Mouse (Mus musculus): ENCODE data around the gene P2rx4. TPM values are rescaled to one million over a fixed set of nuclear protein-coding genes. Genes with fewer than 3 reads are reported as not detected.

The P2rx4 gene
- polyA plus RNA-seq, 1 experiment from 2014 or later: 19.2 TPM

DNA sequence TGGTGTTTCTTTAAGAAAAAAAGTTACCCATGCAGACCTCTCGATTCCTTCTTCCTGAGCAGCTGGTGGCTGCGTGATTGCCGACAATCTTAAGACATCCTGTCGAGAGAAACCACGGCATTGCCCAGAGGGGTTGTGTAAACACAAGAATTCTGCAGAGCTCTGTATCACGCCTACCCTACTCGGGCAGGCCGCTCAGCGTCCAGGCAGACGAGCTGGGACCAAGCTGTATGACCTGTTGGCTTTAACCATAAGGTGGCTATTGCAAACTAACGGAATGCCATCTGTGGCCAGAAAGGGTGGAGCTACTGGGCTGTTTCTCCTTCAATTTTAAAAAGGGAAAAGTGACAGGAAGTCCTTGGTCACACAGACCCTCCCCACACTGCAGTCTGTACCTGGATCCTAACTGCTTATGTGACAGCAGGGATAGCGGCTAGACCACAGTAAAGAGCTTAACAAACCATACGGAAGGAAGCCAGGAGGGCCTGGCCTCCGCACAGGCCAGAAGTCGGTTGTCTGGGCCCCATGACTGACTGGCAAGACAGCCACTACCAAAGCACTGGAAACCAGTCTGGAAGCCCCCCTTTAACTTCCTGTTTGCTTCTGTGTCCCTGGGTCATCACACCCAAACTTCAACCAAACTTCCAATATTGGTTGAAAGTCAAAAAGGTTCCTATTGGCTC, 24.8 kb downstream of the P2rx4 start:
- no peak for ATAC-seq (ENCODE audit: low read depth)
- no peaks in the 10 kb centered on the region for H3K27me3 ChIP-seq
- H3K36me3 ChIP-seq: peaks cover 39% of the 10 kb centered on the region
- 0 out of 2 replicates have a peak overlapping the region, but pooled peaks have one; percentile 38 for H3K27ac ChIP-seq (replicated peaks)
- H3K4me3 ChIP-seq: no peak overlapping the region
- no peak overlapping the region for H3K4me2 ChIP-seq
- 0 out of 2 replicates have a peak, but pooled peaks cover 4% of the 10 kb centered on the region for H3K4me1 ChIP-seq (replicated peaks)
- H3K9ac ChIP-seq: no peak overlapping the region
- WGBS: 65% methylated on average over 15 of the region's 15 CpGs
- H3K9me3 ChIP-seq: no peaks in the 10 kb centered on the region

DNA sequence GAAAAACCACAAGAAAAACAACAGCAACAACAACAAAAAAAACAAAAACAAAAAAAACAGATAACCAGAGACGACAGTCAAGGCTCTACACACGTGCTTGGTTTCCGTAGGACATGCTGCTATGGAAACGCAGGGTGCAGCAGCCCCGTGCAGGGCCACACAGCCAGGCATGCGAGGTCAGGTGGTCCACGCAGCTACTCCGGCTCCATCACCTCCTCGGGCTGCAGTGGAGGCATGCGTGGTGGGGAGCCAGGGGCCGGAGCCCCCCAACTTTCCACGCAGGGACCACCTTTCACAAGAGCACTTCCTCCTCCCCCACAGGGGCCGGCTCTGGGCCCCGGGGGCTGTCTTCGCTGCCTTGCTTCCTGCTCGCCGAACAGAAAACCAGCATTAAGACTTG, 26.5 kb downstream of the P2rx4 start:
- no peaks in the 10 kb centered on the region for H3K9me3 ChIP-seq
- no peak overlapping the region for H3K4me2 ChIP-seq
- H3K4me3 ChIP-seq: no peak overlapping the region
- H3K9ac ChIP-seq: no peak overlapping the region
- WGBS: 68% methylated on average over 17 of the region's 17 CpGs
- H3K4me1 ChIP-seq (replicated peaks): 0 out of 2 replicates have a peak, but pooled peaks cover 4% of the 10 kb centered on the region
- H3K27me3 ChIP-seq: no peaks in the 10 kb centered on the region
- H3K27ac ChIP-seq (replicated peaks): no peak overlapping the region
- peaks cover 37% of the 10 kb centered on the region for H3K36me3 ChIP-seq
- ATAC-seq (ENCODE audit: low read depth): no peak

DNA sequence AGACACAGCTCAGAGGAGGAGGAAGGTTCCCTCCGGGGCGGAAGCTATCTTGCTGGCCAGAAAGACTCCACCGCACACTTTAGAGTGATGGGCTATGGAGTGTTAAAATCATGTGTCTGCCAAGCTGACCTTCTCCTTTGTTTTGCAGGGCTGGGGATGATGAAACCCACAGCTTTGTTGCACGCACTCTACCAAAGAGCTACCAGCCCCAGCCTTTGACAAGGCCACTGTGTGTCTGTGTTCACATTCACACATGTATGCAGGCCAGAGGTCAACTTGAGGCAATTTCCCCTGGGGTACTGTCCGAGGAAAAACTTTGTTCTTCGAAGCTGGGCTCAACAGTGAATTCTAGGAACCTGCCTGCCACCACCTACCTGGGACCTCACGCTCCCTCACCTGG, 28.5 kb downstream of the P2rx4 start:
- Histone ChIP-seq H3K4me1 (replicated peaks) (0 out of 2 replicates have a peak, but pooled peaks cover 4% of the 10 kb centered on the region), H3K4me3 (no peak overlapping the region), H3K27ac (replicated peaks) (no peak overlapping the region), H3K9me3 (no peaks in the 10 kb centered on the region), H3K27me3 (no peaks in the 10 kb centered on the region), H3K36me3 (peaks cover 52% of the 10 kb centered on the region), H3K4me2 (no peak overlapping the region), H3K9ac (no peak overlapping the region)
- ATAC-seq (ENCODE audit: low read depth): no peak
- WGBS: 85% methylated on average over 7 of the region's 7 CpGs

DNA sequence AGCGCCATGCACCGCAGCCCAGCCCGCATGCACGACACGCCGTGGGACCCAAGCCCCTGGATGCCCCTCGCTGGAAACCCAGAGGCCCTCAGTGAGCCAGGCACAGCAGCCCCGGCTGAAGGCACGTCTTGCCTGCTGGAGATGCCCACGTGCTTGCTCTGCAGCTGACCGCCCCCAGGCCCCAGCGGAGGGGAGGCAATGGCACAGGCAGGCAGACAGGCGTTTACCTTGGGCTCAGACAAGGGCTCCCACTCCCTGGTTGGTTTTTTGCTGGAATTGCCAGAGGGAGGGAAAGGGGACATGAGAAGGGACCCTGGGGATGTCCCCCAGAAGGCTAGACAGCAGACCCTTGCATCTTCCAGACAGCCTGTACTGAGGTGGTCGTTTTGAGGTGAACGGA, 29.4 kb downstream of the P2rx4 start:
- Histone ChIP-seq H3K4me2 (no peak overlapping the region), H3K27ac (replicated peaks) (no peak overlapping the region), H3K9ac (no peak overlapping the region), H3K27me3 (no peaks in the 10 kb centered on the region), H3K9me3 (no peaks in the 10 kb centered on the region), H3K4me1 (replicated peaks) (0 out of 2 replicates have a peak, but pooled peaks cover 4% of the 10 kb centered on the region), H3K36me3 (peaks cover 61% of the 10 kb centered on the region), H3K4me3 (no peak overlapping the region)
- no peak for ATAC-seq (ENCODE audit: low read depth)
- 91% methylated on average over 15 of the region's 15 CpGs for WGBS

DNA sequence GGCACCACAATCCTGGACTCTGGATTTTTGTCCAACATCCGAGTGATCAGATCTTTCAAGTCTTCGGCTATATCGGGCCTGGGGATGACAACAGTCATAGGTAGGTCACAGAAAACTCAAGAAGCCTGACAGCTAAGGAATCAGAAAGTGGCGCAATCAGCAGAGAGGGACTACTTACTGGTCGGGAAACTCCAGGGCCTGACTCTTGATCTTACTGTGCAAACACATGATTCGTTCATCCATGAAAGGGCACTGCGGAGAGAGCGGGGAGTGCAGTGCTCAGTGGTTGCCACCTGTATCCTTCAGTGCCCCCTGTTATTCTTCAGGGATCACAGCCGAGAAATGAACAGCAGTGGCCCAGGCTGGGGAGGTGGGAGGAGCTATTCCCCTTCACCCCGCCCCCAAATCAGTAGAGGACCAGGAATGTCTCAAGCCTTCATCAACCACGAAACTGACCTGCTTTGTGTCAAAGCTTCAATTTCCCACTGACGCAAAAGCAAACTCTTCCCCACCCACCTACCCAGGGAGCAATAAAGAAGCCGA, 36.6 kb downstream of the P2rx4 start:
- no peak overlapping the region for H3K4me2 ChIP-seq
- no peaks in the 10 kb centered on the region for H3K9me3 ChIP-seq
- H3K9ac ChIP-seq: no peak overlapping the region
- no peaks in the 10 kb centered on the region for H3K4me1 ChIP-seq (replicated peaks)
- no peaks in the 10 kb centered on the region for H3K27me3 ChIP-seq
- WGBS: 86% methylated on average over 13 of the region's 13 CpGs
- H3K4me3 ChIP-seq: no peak overlapping the region
- H3K36me3 ChIP-seq: peaks cover 93% of the 10 kb centered on the region
- no peak for ATAC-seq (ENCODE audit: low read depth)
- H3K27ac ChIP-seq (replicated peaks): no peak overlapping the region

DNA sequence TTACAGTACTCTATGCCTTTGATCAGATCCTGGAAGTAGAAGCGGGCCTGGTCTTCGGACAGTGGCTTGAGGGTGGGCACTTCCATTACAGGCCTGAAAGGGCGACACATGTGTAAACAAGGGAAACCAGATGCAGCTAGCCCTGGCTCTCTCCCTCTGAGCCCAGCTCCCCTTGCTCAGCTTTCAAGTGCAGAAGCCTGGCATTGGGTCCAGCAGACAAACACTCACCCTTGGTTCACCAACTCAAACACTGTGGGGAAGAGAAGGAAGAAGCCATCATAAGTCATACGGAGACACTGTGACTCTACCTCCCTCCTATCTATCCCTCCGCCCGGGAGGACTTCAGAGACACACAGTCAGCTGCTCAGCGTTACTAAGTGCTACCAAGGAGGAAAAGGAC, 40.6 kb downstream of the P2rx4 start:
- ATAC-seq (ENCODE audit: low read depth): no peak
- no peak overlapping the region for H3K27ac ChIP-seq (replicated peaks)
- H3K9me3 ChIP-seq: no peaks in the 10 kb centered on the region
- H3K4me1 ChIP-seq (replicated peaks): no peaks in the 10 kb centered on the region
- peaks cover 85% of the 10 kb centered on the region for H3K36me3 ChIP-seq
- no peak overlapping the region for H3K9ac ChIP-seq
- 81% methylated on average over 7 of the region's 7 CpGs for WGBS
- no peak overlapping the region for H3K4me3 ChIP-seq
- no peak overlapping the region for H3K4me2 ChIP-seq
- H3K27me3 ChIP-seq: no peaks in the 10 kb centered on the region

DNA sequence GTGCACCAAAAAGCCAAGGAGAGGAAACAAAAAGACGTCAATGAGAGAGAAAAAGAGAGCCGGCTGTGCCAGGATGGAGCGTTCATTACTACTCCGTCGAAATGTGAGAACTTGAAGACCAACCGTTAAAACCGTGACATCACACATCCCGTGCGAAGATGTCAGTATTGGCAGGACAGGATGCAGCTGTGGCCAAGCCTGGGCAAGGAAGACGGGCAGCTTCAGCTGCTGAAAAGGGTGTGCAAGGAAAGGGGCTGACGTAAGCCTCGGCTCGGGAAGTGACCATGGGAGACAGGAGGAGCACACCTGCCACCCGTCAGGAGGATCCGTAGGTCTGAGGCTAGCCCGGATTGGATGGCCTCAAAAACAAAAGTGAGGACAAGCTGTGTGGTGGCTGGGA, 47.1 kb downstream of the P2rx4 start:
- Histone ChIP-seq H3K27ac (replicated peaks) (no peak overlapping the region), H3K27me3 (no peaks in the 10 kb centered on the region), H3K4me1 (replicated peaks) (no peaks in the 10 kb centered on the region), H3K36me3 (peaks cover 89% of the 10 kb centered on the region), H3K4me3 (no peak overlapping the region), H3K4me2 (no peak overlapping the region), H3K9me3 (no peaks in the 10 kb centered on the region), H3K9ac (no peak overlapping the region)
- ATAC-seq (ENCODE audit: low read depth): no peak
- WGBS: 92% methylated on average over 16 of the region's 16 CpGs

DNA sequence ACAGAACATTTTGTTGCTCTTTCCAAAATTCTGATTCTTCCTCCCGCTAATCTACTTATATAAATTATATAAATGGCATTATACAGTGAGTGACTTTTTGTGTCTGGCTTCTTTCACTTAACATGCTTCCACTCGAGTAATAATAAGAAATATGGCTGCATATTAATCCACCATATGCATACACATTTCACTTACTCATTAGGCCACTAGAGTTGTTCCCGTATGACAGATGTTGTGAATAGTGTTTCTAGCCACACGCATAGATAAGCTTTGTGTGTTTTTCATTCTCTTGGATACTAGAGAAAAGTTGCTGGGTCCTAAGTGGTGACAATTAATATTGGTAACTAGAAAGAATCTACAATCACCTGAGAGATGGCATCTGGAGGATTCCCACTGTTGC, 48.3 kb downstream of the P2rx4 start:
- H3K4me3 ChIP-seq: no peak overlapping the region
- H3K4me2 ChIP-seq: no peak overlapping the region
- H3K9ac ChIP-seq: no peak overlapping the region
- 97% methylated on average over 4 of the region's 4 CpGs for WGBS
- no peaks in the 10 kb centered on the region for H3K27me3 ChIP-seq
- H3K27ac ChIP-seq (replicated peaks): no peak overlapping the region
- H3K9me3 ChIP-seq: no peaks in the 10 kb centered on the region
- ATAC-seq (ENCODE audit: low read depth): no peak
- peaks cover 84% of the 10 kb centered on the region for H3K36me3 ChIP-seq
- H3K4me1 ChIP-seq (replicated peaks): no peaks in the 10 kb centered on the region

DNA sequence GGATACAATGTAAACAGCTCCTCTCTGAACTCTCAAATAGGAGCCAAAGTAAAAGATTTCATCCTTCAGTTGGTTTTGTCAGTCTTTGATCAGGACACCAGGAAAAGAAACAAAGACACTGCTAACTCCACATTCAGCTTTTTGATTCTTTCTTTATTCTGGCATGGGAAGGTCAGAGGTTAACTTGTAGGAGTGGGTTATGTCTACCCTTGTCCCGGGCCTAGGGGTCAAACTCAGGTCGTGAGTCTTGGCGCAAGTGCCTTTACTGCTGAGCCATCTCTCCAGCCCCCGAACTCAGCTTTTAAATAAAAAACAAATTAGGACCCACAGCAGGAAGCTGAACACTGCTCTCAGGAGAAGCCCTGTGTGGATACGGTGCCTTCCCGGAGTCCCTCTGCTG, 48.8 kb downstream of the P2rx4 start:
- no peak for ATAC-seq (ENCODE audit: low read depth)
- no peak overlapping the region for H3K4me2 ChIP-seq
- no peak overlapping the region for H3K4me3 ChIP-seq
- H3K36me3 ChIP-seq: peaks cover 84% of the 10 kb centered on the region
- H3K9ac ChIP-seq: no peak overlapping the region
- WGBS: 49% methylated on average over 6 of the region's 6 CpGs
- no peaks in the 10 kb centered on the region for H3K9me3 ChIP-seq
- no peaks in the 10 kb centered on the region for H3K27me3 ChIP-seq
- 0 out of 2 replicates have a peak, but pooled peaks cover 4% of the 10 kb centered on the region for H3K4me1 ChIP-seq (replicated peaks)
- H3K27ac ChIP-seq (replicated peaks): no peak overlapping the region

DNA sequence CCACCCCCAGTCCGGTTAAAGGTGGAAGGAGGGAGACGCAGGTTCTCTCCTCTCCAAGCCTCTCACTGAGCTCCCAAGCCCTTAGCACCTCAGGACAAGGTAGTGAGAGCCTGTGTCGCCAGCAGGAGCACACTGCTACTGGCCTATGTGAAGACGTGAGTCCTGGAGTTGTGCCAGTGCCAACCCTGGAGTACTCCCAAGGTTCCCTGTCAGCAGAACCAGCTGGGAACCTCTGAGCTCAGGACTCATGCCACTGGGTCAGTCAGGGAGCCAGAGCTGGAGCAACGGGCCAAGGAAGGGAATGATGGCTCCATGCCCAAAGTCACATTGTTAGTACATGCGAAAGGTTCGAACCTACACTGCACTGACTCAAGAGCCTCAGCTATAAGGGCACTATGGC, 49.3 kb downstream of the P2rx4 start:
- Histone ChIP-seq H3K4me2 (no peak overlapping the region), H3K4me3 (no peak overlapping the region), H3K9ac (no peak overlapping the region), H3K27me3 (no peaks in the 10 kb centered on the region), H3K4me1 (replicated peaks) (0 out of 2 replicates have a peak, but pooled peaks cover 5% of the 10 kb centered on the region), H3K9me3 (no peaks in the 10 kb centered on the region), H3K27ac (replicated peaks) (no peak overlapping the region), H3K36me3 (peaks cover 80% of the 10 kb centered on the region)
- ATAC-seq (ENCODE audit: low read depth): no peak
- 95% methylated on average over 7 of the region's 7 CpGs for WGBS

DNA sequence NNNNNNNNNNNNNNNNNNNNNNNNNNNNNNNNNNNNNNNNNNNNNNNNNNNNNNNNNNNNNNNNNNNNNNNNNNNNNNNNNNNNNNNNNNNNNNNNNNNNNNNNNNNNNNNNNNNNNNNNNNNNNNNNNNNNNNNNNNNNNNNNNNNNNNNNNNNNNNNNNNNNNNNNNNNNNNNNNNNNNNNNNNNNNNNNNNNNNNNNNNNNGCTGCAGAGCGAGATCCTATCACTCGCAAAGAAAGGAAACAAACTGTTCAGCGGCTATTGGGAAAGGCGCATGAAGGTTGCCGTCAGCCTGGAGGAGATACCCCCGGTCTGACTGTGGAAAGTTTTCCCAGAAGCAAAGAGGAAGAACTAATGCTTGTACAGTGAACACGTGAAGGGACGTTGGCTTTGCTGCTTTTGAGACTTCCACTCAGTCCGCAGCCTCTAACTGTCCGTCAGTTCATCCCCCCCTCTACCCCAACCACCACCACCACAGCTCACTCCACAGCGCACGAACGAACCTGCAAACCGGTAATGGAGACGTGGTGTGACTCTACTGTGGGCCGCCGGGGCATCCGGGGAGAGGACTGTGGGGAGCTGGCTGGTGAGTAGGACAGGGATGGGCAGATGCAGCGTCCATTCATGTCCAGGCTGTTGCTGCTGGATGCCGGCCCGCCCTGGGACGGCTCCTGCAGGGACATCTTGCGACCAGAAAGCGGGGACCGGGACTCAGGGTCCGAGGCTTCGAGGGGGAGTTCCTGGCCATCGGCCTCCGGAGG, 56.1 kb downstream of the P2rx4 start:
- no peak for ATAC-seq (ENCODE audit: low read depth)
- H3K4me3 ChIP-seq: no peak overlapping the region
- H3K9ac ChIP-seq: no peak overlapping the region
- H3K4me1 ChIP-seq (replicated peaks): 0 out of 2 replicates have a peak, but pooled peaks cover 5% of the 10 kb centered on the region
- no peak overlapping the region for H3K27ac ChIP-seq (replicated peaks)
- WGBS: 85% methylated on average over 29 of the region's 29 CpGs
- peaks cover 48% of the 10 kb centered on the region for H3K36me3 ChIP-seq
- no peak overlapping the region for H3K4me2 ChIP-seq
- H3K9me3 ChIP-seq: no peaks in the 10 kb centered on the region
- H3K27me3 ChIP-seq: no peaks in the 10 kb centered on the region

DNA sequence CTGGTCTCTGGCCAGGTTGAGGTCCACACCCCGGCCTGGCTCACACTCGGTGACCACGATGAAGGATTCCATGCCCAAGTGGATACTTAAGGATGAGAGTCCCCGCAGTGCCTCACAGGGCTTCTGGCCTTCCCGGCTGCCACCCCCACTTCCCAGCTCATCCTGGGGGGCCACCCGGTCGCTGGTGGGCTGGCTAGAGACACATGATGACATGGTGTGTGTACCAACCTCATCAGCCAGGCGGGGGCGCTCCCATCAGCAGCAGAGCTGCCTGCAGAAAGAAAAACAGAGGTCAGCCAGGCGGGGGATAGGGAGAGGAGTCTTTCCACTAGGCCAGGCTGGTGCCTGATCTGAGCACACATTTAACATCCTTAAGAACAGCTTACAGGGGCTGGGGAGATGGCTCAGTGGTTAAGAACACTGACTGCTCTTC, 56.7 kb downstream of the P2rx4 start:
- Histone ChIP-seq H3K36me3 (peaks cover 42% of the 10 kb centered on the region), H3K9me3 (no peaks in the 10 kb centered on the region), H3K9ac (no peak overlapping the region), H3K27me3 (no peaks in the 10 kb centered on the region), H3K4me1 (replicated peaks) (0 out of 2 replicates have a peak, but pooled peaks cover 5% of the 10 kb centered on the region), H3K27ac (replicated peaks) (no peak overlapping the region), H3K4me2 (no peak overlapping the region), H3K4me3 (no peak overlapping the region)
- ATAC-seq (ENCODE audit: low read depth): no peak
- 64% methylated on average over 10 of the region's 10 CpGs for WGBS

All from neural tube, embryonic 13.5 days (tissue).